Mouse (Mus musculus): ENCODE data around the gene Ptprd. TPM values are rescaled to one million over a fixed set of nuclear protein-coding genes. Genes with fewer than 3 reads are reported as not detected.

Ptprd gene
- polyA plus RNA-seq, 3 experiments from 2014 or later = 0.05 TPM; not detected in 2

DNA sequence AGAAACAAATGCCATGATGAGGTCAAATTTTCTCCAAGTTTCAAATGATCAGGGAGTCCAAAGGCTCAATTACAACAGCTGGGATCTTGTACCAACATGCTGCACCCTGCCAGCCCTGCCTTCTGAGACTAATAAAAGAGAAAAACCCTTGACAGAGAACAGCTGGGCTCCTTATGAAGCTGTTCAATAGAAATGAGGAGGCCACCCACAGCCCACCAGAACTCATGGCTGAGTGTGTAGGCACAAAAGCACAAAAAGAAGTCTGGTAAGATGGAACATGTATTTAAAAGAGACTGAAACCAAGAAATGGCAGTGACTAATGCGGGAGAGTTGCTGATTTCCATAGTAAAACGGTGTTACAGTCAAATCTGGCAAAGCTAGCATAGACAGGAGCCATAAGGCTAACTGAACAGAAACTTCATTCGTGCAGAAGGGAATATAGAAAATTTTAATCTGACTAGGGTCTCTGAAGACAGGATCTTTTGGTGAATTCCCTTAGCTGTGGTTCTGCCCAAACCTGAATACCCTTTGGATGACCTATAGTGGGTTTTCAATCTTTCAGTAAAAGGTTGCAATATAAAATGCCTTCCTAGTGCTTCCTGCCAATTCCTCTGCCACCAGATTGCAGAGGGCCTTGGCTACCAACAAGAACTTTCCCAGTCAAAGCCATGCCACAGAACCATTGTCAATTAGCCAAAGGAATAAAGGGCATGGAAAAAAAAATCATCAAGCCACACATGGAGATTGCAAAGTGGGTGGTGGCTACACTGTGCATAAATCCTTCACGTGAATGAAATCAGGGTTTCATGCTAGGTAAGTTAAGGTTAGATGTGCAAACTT lies 1841.5 kb downstream of the Ptprd start:
- no peak for ATAC-seq

DNA sequence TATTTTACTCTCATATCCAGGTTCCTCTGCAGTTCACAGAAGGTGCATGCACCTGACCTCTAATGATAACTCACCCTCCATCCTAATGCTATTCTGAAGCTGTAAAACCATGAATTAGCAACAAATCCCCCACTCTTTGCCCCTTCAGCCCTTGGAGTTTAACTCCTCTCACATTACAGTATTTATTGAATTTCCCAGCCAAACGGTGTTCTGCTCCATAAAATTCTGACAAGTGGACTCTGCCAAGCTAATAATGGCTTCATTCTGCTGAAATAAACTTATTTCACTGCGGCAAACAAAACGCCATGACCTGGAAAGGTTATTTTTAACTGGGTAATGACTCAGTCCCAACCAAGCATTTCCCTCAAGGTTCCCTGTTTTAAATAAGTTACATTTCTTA lies 1842.7 kb downstream of the Ptprd start:
- ATAC-seq = no peak

DNA sequence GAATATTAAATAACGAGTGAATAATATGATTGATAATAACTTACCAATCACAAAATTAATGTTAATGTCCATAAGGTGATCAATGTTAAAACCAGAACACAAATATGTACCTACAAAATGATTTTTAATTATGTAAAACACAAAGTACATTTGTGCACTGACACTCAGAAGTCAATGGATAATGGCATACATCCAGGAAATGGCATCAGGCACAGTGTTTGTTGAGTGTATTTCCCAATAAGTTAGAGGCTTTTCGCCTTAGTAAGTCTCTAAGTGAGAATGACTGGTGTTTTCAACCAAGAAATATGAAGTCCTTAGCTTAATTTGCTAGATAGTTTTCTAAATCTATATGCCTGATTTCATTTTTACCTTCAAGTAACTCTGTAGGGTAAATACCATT lies 1843.5 kb downstream of the Ptprd start:
- no peak for ATAC-seq

DNA sequence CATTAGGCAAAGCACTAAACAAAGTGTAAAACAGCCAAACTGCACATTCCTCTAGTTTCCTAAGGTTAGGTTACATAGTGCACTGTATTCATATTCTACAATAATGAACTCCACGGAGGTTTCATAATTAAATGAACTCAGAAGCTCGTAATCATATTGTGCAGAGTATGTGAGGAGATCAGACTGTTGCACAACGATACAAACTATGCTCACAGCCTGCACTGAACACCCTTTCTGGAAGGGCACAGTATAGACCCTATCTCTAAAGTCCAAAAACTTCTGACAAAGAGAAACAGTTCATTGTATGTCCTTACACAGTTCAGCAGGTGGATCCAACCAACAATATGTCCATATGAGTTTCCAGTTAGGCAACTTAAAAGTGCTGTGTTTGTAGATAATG lies 1844.5 kb downstream of the Ptprd start:
- no peak for ATAC-seq

DNA sequence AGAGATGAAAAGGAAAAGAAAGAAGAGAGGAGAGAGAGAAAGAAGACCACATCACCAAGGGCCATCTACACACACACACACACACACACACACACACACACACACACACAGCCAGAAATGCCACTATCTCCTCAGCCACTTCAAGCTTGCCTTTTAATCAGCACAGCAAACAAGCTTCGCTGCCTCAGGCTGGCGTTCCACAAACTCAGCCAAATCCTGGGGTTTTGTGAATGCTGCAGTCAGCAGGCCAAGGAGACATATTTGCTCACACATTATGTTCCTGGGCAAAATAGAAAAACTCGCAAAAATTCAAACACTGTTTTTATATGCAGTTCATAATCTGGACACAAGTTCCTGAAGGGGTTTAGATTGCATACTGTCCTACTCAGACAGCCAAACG lies 1845.9 kb downstream of the Ptprd start:
- no peak for ATAC-seq

DNA sequence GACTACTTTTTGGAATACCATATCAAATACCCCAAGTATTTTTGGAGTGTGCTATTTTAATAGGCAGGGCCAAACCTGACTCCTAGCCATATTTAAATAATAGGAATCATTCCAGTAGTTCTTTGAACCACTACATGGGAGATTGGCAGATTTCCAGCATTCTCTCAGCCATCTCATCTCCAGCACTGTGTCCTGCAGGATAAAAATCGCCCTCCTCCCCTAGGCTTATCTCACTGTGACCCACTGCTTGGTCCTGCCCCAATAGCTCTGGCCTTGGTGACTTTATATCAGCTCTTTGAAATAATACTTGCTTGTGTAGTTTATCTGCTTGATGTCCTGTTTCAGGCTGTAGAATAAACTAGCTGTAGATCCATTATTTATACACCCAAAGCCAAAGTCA lies 1850.2 kb downstream of the Ptprd start:
- no peak for ATAC-seq

DNA sequence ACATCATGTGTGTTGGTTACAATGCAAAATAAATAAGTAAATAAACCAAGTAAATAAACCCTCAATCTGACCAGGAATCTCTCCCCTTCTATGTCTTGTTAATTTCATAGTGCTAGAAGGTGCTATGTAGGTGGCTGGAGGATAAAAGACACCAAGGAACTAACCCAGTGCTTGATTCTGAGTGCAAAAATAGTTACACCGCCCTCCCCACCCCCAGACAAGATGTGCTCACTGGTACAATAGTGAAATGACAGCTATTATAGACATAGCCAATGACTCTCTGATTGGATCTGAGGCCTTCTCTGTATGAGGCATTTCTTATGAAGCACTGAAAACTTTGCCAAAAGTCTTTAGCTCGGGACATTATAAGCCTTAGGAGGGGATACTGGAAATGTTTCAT lies 1857.6 kb downstream of the Ptprd start:
- ATAC-seq = no peak

DNA sequence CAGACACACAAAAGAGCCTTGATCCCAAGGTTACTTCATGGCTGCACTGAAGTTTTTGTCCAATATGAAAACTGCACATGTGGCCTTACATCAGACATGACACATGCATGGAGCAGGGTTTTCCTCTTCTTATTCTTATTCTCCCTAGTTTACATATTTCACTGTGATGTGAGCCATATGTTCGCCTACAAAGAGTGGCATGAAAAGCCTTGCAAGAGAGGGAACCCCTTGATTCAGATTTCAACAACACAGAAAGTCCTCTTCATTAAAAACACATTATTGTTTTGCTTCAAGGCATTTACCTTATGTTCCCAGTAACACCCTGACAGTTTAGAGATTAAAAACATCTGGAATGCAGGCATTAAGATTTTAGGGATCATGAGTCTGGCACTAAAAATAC lies 1859.3 kb downstream of the Ptprd start:
- ATAC-seq = no peak

DNA sequence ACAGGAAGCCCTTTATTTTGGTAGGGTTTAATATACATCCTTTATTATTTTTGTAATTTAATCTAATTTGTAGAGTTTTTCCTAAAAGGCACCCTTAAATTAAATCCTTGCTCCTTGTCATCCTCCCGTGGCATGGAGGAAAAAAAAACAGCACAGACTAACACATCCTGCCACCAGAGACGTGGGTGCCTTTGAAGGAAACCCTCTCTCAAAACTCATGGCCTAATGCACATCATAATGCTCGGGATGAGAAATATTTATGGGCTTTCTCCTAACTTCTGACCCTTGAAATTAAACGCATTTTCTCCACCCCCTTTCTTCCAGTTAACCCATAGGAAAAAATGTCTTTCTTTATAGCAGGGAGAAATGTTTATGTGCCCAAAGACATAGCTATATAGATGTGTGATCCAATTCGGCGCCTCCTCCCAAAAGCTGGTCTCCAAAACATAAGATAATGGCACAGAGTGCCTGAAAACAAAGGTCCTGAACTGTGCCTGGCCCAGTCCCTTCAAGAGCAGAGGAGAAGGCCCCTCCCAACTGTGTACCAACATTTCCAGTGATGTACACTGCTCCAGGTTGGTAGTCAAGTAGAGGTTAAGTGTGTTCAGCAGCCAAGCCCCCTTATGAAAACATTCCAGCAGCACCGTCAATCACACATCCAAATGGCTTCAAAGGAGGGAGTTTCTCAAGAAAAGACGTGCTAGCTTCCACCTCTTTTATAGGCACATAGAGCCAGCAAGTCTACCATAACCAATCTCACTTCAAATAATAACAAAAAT lies 1860.4 kb downstream of the Ptprd start:
- no peak for ATAC-seq

DNA sequence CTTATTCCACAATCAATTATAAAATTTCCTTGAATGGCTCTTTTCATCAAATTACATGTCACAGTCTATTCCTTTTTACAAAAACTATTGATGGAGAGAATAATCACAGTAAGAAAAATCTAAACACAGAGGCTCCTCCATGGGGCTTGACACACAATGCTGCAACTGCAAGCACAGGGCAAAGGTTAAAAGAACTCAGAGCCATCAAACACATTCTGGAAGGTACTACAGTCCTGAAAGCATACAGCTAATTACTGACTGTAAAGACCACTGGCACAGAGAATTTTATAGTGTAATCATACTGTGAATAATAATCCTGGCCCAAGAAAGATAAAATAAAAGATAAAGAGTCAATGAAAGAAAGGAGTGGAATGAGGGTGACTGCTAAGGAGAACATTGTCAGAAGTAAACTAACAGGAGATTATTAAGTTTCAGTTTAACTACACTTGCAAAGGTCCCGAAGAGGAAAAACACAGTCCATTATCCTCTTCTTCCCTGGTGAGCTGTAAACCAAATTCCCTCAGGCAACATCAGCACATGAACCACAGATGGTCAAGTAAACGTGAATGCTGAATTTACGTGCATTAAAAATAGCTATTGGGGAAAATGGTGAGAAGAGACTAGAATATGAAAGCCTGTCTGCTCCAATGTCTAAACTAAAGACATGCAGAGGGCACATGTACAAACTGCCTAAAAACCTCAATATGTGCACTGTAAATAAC lies 1861.4 kb downstream of the Ptprd start:
- ATAC-seq = no peak

DNA sequence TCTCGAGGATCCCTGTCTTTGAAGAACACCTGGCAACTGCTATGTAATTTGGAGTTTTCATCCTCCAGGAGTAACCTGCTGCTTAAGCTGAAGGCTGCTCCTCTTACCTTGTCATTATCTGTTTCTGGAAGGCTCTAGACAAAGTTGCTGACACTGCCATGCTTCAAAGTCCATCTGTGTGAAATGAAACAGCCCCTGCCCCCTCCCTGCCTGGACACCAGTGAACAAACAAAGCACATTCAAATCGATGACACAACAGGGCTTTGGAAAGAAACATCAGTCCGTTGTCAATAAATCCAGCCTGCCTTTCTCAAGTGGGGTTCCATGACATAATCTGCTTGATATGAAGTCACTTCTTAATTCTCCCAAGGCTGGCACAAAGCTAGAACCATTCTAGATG lies 1867.7 kb downstream of the Ptprd start:
- no peak for ATAC-seq

DNA sequence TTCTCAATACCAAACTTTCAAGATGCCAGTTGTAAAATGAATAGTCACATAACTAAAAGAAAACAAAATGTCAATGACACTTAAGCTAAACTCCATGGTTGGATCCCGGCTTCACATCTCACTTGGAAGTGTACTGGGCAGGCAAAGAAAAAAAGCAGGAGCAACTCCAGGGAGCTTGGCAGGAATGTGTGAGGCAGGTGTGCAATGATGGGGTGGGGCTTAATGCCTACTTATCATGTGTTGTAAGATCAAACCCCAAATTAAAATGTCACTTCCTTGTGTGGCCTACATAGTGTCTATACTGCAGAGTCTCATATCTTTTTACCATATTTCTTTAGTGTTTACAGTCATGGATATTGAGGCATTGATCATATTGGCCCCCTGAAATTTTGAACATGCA lies 1873.8 kb downstream of the Ptprd start:
- no peak for ATAC-seq

DNA sequence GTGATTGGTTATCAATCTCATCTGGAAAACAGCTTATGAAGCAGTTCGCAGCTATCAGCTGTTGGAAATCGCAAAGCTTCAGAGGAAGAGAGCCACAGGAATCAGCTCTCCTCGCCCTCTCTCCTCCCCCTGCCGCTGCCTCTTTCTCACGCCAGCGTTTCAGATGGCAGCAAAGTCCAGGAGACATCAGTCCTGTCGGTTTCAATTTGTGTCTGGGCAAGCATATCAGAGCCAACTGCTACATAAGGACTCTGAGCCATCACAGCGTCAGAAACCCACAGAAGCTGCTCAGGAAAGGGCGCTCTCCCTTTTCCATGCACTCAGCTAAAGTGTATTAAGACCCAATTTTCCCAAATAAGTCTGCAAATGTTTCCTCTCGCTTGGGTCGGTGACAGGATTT lies 1884.4 kb downstream of the Ptprd start:
- ATAC-seq = no peak

DNA sequence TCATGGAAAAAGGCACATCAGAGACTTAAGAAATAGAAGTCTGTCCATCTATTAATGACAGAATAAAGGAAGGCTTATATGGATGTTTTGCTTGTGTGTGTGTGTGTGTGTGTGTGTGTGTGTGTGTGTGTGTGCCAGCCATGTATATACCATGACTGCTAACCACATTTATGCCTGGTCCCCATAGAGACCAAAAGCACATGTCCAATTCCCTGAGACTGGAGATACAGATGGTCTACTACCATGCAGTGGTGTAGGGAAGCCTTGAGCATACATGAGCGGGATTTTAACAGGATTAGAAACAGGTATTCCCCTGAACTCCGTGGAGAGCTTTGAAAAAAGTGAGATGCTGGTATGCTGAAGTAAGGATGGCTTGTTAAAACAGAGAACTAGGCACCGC lies 1886.1 kb downstream of the Ptprd start:
- no peak for ATAC-seq

DNA sequence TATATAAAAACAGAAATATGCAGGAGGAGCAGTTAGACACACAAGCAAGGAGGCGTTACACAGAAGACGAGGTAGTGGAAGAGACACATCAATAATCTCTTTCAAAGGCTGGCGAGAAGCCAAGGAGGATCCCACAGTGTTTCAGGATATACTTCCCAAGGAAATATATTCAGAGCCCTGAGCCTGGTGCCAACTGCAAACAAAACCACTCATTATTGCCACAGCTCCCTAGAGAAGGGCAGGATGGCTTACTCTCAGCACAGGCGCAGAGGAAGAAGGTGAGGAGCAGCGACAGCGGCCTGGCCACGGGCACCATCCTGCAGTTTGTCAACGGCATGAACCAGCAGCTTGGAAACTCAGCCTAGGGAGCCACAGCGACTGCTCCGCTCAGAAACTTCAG lies 1886.8 kb downstream of the Ptprd start:
- no peak for ATAC-seq

DNA sequence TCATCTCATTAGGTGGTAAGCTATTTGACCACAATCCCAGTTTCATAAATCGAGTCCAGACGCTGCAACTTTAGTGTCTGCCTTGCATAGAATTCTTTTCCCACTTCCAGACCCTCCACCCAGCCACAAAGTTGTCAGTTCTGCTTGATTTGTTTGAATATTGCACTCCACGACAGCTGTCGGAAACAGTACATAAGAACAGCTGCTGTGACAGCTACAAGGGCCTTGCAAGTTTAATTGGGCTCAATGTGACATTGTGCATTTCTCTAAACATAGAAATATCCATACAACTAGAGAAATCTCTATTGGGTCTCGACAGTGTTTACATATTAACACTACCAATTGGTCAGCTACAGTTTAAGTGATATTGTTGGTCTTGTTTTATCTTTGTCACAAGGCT lies 1887.3 kb downstream of the Ptprd start:
- ATAC-seq = no peak

DNA sequence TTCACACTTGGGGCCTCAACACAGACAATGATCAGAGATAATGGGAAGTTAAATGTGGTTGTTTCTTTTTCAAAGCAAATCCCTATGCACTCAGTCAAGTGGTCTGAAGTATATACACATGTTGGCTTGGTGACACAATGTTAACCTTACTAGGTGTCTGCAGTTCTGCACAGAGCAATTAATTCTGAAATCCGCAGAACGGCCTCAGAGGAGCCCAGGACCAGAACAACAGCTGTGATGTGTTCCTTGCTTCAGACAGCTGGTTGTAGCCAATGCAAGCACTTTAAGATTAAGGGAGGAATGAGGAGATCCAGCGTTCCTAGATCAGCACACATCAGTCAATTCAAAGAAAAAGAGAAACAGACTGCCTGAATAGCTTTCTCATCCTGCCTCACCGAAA lies 1891.9 kb downstream of the Ptprd start:
- ATAC-seq = no peak

DNA sequence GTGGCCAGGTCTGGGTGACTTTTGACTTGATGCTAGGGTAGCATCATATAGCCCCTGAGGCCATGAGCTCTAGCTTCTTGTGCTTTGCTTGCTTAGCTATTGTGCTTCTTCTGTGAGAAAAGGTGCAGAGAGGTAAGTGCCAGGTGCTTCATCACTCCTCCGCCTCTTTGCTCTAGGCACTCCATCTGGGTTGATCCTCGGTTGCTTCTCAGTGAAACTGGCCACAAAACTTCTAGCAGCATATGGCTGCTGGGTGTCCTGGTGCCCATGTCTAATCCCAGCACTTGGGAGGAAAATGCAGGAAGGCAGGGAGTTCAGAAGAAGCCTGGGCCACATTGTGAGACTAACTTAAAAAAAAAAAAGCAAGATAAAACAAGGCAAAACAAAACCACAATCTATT lies 1895.8 kb downstream of the Ptprd start:
- no peak for ATAC-seq

DNA sequence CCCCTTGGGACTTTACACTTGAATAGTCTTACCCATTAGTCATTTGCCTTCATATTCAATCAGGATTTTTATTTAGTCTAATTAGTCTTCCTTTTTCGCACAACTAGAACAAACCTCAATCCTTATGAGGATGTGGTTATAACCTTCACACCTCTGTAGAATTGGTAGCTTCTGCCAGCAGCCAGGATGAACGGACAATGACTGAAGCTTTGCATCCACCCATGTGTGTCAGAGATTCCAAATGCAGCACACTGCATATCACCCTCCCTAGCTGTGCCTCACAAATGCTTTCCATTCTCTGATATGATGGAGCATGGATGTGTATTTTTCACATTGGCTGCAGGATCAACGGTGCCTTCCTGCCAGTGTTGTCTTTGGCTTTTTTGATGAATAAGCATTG lies 1898.0 kb downstream of the Ptprd start:
- no peak for ATAC-seq

DNA sequence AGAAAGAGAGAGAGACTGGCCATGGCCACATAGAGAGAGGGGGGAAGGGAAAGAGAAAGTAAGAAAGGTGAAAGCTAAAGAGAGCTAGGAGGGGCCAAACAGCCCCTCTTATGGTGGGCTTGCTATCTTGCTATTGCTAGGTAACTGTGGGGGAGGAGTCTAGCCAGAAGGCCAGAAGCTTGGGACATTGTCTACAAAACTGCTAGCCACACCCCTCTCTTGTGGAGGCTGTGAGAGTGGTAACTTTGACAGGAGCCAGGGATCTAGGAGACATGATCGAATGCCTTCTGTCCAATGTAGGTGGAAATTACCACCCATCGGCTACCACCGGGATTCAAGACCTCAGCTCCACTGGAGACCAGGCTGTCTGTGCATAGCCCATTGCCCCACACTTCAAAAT lies 1899.2 kb downstream of the Ptprd start:
- no peak for ATAC-seq

DNA sequence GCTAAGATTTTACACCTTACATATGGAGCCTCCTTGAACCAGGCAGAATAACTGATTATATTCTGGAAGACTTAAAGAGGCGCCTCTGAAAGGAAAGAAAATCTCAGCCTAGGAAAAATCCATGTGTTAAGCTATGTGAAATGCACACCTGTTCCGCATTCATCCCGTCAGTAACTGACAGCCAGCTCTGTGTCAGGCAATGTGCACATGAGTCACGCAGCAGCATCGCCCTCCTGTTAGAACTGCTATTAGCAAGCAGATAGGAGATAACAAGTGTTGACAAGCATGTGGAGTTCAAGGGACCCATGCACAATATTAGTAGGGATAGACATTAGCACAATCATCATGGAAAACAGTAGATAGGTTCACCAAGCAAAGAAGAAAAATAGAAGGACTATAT lies 1905.8 kb downstream of the Ptprd start:
- ATAC-seq = no peak

DNA sequence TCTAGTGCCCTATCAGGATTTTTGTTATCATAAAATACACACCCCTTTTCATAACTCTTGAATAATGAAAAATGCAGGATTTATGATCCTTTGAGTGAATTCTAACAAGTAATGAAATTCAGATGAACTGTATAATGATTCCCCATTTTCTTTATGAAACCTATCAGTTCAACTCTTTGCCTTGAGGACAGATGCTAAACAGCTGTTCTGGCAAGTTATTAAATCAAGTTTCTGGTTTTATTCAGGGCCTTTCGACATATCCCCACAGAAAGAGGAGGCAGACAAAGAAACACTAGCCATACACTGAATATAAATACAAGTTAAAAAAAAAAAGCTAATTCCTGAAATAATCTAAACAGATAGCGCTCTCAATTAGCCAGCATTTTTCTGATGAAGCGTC lies 1914.4 kb downstream of the Ptprd start:
- no peak for ATAC-seq

DNA sequence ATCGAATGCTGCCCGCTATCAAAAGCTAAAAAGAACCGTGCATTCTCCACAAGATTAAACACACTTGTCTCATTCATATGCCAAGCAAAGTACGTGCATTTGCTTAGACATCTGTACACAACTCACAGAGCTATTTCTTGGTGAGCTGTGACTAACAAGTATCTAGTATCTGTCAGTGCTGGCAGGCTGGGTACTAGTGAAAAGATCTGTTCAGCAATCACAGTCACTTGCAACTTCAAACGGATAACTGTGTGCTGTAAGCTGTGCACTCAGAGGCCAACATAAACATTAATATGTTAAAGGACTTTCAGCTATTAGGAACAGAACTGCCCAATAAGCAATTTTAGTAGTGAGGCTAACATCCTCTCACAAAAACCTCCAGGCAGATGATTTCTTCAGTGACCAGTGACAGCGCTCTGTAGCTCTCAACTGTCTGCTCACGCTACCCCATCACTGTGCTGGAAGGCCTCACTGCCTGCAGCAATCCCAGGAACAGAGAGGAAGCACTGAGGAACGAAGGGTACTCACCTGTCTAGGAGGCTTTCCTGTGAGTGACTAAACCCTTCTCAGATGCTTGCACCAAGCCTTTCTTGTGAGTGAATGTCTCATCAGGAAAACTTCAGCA lies 1918.9 kb downstream of the Ptprd start:
- ATAC-seq = no peak
